Mouse (Mus musculus): Measurements from ENCODE around the gene Cyp1b1. TPM values are rescaled to one million over a fixed set of nuclear protein-coding genes. Genes with fewer than 3 reads are reported as not detected.

Cyp1b1 gene
- polyA plus RNA-seq, 1 experiment from 2014 or later: 3.3 TPM

DNA sequence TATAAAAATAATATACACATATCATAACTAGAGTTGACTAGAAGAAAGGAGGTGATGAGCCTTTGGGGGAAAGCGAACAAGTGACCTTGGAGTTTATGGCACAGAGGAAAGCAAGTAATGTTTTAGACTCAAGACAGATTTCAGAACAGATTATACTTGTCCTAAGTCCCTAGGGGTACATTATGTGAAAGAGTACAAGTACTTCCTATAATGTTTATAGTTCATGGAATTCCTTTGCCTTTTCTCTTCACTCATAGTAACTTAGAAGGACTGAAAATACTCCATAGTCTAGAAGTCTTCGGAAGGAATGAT is 50.8 kb downstream of the Cyp1b1 start:
- H3K9ac ChIP-seq: no peak overlapping the region
- H3K9me3 ChIP-seq: no peaks in the 10 kb centered on the region
- ATAC-seq (ENCODE audit: insufficient number of reproducible peaks, insufficient read depth, low FRiP score, low TSS enrichment, low read depth): no peak
- no peaks in the 10 kb centered on the region for H3K36me3 ChIP-seq
- H3K4me3 ChIP-seq: no peak overlapping the region
- no peak overlapping the region for H3K27ac ChIP-seq
- no peak overlapping the region for H3K4me2 ChIP-seq
- no peaks in the 10 kb centered on the region for H3K27me3 ChIP-seq
- no peaks in the 10 kb centered on the region for H3K4me1 ChIP-seq
- WGBS: 86% methylated on average over 2 of the region's 2 CpGs

DNA sequence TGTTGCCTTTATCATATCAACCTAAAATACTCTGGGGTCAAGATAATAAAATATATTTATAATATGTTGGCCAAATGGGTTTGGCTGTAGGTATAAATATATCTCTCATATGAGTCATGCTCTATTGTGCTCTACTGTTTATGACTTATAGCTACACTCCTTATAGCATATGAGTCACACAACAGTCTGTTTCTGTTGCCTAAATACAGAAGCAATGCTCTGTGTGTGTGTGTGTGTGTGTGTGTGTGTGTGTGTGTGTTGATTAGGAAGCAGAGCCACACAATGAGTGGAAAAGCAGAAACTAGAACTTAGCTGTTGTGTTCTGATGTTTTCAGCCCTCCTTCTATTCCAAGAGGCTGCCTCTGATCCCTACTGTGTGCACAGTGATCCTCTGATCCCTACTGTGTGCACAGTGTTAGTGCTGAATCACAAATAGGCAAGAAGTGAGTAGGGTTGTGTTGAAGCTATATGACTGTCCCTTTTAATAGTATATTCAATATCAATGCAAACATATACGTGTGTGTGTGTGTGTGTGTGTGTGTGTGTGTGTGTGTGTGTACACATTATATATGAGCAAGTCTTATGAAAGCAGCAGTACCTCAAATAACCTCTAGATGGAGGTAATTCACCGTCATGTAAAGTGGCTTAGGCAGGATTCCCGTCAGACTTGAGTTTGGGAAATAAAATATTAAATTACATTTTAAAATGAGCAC is 51.3 kb downstream of the Cyp1b1 start:
- no peaks in the 10 kb centered on the region for H3K4me1 ChIP-seq
- ATAC-seq (ENCODE audit: insufficient number of reproducible peaks, insufficient read depth, low FRiP score, low TSS enrichment, low read depth): no peak
- 13% methylated on average over 3 of the region's 3 CpGs for WGBS

DNA sequence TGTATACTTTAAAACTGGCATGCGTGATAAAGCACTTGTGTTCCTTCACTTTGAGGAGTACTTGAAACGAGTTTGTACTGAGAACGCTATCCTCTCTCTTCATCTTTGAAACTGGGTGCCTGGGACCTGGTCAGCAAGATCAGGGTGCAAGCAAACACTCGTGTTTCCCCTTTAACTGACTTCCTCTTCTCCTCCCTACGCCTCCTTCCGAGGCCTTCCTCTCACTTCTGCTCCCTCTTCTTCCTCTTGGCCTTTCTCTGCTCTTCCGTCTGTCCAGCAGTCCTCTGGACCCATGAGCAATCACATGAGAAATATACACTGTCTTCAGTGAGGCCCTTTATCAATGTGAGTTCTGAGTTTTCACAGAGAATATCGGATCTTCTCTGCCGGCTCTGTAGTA is 53.0 kb downstream of the Cyp1b1 start:
- H3K27ac ChIP-seq: no peak overlapping the region
- no peaks in the 10 kb centered on the region for H3K4me1 ChIP-seq
- no peaks in the 10 kb centered on the region for H3K27me3 ChIP-seq
- H3K36me3 ChIP-seq: no peaks in the 10 kb centered on the region
- no peak overlapping the region for H3K4me3 ChIP-seq
- no peak for ATAC-seq (ENCODE audit: insufficient number of reproducible peaks, insufficient read depth, low FRiP score, low TSS enrichment, low read depth)
- WGBS: 81% methylated on average over 9 of the region's 9 CpGs
- no peaks in the 10 kb centered on the region for H3K9me3 ChIP-seq
- H3K4me2 ChIP-seq: no peak overlapping the region
- H3K9ac ChIP-seq: no peak overlapping the region

More for the DNA sequence above, 51.3 kb downstream of the Cyp1b1 start:
- Histone ChIP-seq H3K27ac (no peak overlapping the region), H3K36me3 (no peaks in the 10 kb centered on the region), H3K27me3 (no peaks in the 10 kb centered on the region), H3K4me2 (no peak overlapping the region), H3K4me3 (no peak overlapping the region), H3K9ac (no peak overlapping the region), H3K9me3 (no peaks in the 10 kb centered on the region)

DNA sequence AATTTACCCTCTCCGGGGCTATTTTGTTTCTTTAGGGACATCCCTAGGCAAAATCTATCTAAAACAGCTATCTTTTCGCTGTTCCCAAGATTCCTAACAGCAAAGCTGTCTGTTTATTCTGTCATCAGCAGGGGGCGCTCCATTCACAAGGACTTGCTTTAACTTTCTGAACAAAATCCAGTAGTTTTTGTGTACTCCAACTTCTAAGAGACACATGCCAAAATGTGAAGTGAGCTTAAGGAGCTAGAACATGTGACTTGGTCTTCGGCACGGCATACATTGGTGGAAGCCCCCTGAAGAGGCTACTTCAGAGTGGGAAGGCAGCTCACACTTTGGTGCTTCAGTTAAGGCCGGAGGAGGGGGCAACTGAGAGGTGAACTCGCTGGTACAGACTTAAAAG is 53.5 kb downstream of the Cyp1b1 start:
- Histone ChIP-seq H3K4me1 (no peaks in the 10 kb centered on the region), H3K27me3 (no peaks in the 10 kb centered on the region), H3K27ac (no peak overlapping the region), H3K9ac (no peak overlapping the region), H3K36me3 (no peaks in the 10 kb centered on the region), H3K9me3 (no peaks in the 10 kb centered on the region), H3K4me2 (no peak overlapping the region), H3K4me3 (no peak overlapping the region)
- no peak for ATAC-seq (ENCODE audit: insufficient number of reproducible peaks, insufficient read depth, low FRiP score, low TSS enrichment, low read depth)
- WGBS: 37% methylated on average over 7 of the region's 7 CpGs

DNA sequence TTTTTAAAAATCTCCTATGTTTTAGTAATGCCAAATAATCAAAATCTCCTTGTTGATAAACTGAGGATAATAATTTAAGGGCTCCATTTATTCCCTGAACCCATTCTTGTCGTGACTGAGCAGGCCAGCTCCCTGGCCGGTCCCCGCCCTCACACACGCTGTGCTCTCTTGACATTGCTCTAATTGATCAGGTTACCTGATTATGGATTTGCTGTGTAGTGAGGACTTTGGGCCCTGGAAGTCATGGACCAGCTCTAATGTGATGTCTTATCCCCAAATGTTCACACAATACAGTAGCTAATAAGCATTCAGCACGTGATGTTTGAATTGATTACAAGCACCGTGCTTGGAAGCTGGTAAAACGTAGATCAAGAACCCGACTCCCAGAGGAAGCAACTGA is 56.0 kb downstream of the Cyp1b1 start:
- H3K27ac ChIP-seq: no peak overlapping the region

DNA sequence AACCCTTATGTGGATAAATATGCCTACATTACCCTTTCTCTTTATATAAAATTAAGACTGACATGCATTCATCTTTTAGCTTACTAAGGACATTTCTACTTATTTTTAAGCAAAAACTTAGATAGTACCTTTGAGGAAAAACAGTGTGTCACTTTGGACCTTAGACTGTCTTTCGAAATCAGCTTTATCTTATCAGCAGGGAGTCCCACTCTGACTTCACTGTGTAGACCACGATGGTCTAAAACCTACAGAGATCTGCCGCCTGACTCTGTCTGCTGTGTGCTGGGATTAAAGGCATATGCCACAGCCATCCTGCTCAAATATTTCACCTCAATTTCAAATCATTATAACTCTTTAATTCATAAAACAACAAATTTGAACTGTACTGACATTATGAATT is 56.4 kb downstream of the Cyp1b1 start:
- no peak overlapping the region for H3K9ac ChIP-seq
- no peaks in the 10 kb centered on the region for H3K9me3 ChIP-seq
- no peak overlapping the region for H3K4me2 ChIP-seq
- H3K4me3 ChIP-seq: no peak overlapping the region
- H3K4me1 ChIP-seq: no peaks in the 10 kb centered on the region
- no peak for ATAC-seq (ENCODE audit: insufficient number of reproducible peaks, insufficient read depth, low FRiP score, low TSS enrichment, low read depth)
- no peaks in the 10 kb centered on the region for H3K36me3 ChIP-seq
- WGBS: 70% methylated on average over 3 of the region's 3 CpGs
- no peaks in the 10 kb centered on the region for H3K27me3 ChIP-seq
- H3K27ac ChIP-seq: no peak overlapping the region

More for the DNA sequence above, 56.0 kb downstream of the Cyp1b1 start:
- H3K27me3 ChIP-seq: no peaks in the 10 kb centered on the region
- no peak overlapping the region for H3K4me3 ChIP-seq
- H3K36me3 ChIP-seq: no peaks in the 10 kb centered on the region
- WGBS: 69% methylated on average over 8 of the region's 8 CpGs
- no peak overlapping the region for H3K9ac ChIP-seq
- no peaks in the 10 kb centered on the region for H3K9me3 ChIP-seq
- no peak for ATAC-seq (ENCODE audit: insufficient number of reproducible peaks, insufficient read depth, low FRiP score, low TSS enrichment, low read depth)
- no peaks in the 10 kb centered on the region for H3K4me1 ChIP-seq
- H3K4me2 ChIP-seq: no peak overlapping the region

DNA sequence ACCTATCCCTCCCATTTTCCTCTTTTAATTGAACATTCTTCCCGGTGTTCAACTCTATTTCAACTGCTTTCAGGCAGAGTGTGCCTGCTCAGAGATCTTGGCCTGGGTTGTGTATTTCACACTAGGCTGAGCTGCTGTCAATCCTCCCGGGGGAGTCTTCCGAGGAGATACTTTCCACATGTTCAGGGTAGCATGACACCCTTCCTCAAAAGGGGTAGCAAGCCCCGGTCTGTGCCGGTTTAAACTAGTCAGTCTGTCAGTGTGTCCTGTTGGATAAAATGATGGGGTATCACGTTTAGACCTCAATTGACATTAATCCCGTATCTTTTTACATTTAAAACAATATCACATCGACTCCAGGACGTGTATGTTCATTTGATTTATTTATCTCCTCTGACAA is 57.1 kb downstream of the Cyp1b1 start:
- no peaks in the 10 kb centered on the region for H3K27me3 ChIP-seq
- no peak overlapping the region for H3K27ac ChIP-seq
- H3K9ac ChIP-seq: no peak overlapping the region
- no peak overlapping the region for H3K4me3 ChIP-seq
- H3K4me1 ChIP-seq: no peaks in the 10 kb centered on the region
- H3K9me3 ChIP-seq: no peaks in the 10 kb centered on the region
- ATAC-seq (ENCODE audit: insufficient number of reproducible peaks, insufficient read depth, low FRiP score, low TSS enrichment, low read depth): no peak
- 35% methylated on average over 9 of the region's 9 CpGs for WGBS
- H3K36me3 ChIP-seq: no peaks in the 10 kb centered on the region
- no peak overlapping the region for H3K4me2 ChIP-seq

DNA sequence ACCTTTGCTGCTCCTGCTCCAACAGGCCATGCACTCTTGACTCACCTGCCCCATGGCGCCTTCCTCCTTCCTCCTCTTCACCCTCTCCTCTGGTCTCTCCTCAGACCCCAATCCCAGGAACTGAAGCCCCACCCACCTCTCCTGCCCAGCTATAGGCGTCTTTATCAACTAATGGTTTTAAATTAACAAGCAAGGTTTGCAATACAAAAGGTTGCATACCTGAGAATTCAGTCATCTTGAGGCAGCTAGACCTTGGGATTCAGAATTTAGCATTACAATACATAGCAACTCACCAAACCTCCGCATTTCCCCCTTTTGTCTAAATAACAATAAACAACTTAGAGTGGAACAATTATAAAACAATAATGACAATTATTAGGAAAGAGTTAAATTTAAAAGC is 60.7 kb downstream of the Cyp1b1 start:
- ATAC-seq (ENCODE audit: insufficient number of reproducible peaks, insufficient read depth, low FRiP score, low TSS enrichment, low read depth): no peak
- no peaks in the 10 kb centered on the region for H3K36me3 ChIP-seq
- H3K27ac ChIP-seq: no peak overlapping the region
- H3K9ac ChIP-seq: no peak overlapping the region
- H3K9me3 ChIP-seq: no peaks in the 10 kb centered on the region
- no peak overlapping the region for H3K4me3 ChIP-seq
- no peaks in the 10 kb centered on the region for H3K4me1 ChIP-seq
- H3K4me2 ChIP-seq: no peak overlapping the region
- no peaks in the 10 kb centered on the region for H3K27me3 ChIP-seq
- WGBS: 63% methylated on average over 3 of the region's 3 CpGs

DNA sequence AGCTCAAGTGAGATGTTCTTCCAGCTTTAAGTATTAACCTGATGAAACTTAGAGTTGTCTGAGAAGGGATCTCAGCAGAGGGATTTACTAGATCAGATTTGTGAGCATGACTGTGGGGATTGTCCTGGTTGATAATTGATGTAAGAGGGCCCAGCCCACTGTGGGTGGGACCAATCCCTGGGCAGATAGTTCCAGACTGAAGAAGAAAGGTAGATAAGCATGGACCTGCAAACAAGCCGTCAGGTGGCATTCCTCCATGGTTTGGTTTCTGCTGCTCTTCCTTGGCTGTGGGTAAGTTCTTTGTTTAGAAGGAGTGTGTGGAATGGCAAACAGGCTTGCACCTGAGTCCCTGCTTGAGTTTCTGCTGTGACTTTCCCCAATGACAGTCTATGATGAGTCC is 61.7 kb downstream of the Cyp1b1 start:
- Histone ChIP-seq H3K9me3 (no peaks in the 10 kb centered on the region), H3K9ac (no peak overlapping the region), H3K4me1 (no peaks in the 10 kb centered on the region), H3K36me3 (no peaks in the 10 kb centered on the region), H3K27me3 (no peaks in the 10 kb centered on the region), H3K4me2 (no peak overlapping the region), H3K4me3 (no peak overlapping the region), H3K27ac (no peak overlapping the region)
- no peak for ATAC-seq (ENCODE audit: insufficient number of reproducible peaks, insufficient read depth, low FRiP score, low TSS enrichment, low read depth)
- 76% methylated on average over 1 of the region's 1 CpGs for WGBS

Other genes with a start within 250 kb of the Cyp1b1 start
- 9.8 and 10.6 TPM in 2 replicates for gene Rmdn2, start 103.2 kb downstream of the Cyp1b1 start, polyA plus RNA-seq (2015; fragmentation: Nextera tagmentation; extraction: Ambion mirVana)
- gene Atl2, start 181.1 kb upstream of the Cyp1b1 start, polyA plus RNA-seq (2015; fragmentation: Nextera tagmentation; extraction: Ambion mirVana): 26.5 and 30.5 TPM in 2 replicates

All from embryonic facial prominence, embryonic 13.5 days (tissue).